Mouse (Mus musculus) adrenal gland, postnatal 4 days (tissue): Measurements from ENCODE around the gene Wdr49. TPM values are rescaled to one million over a fixed set of nuclear protein-coding genes. Genes with fewer than 3 reads are reported as not detected.
"Not testable (repeated sequence)": the region's sequence is repeated elsewhere in the genome, so short reads cannot be mapped to it uniquely, and the experiment has no call there.

Experiments used
- DNase-seq, 2 experiments: peaks; one replicate each; pipeline ENCODE4 v3.0.0; 2021 to 2022; ENCODE audit warnings: low spot score in 2 of 2, mixed read lengths in 2 of 2
- total RNA-seq, 2 experiments: library from RNA; stranded (reverse); gene quantifications; 2 replicates each; pipeline ENCODE4 v1.2.3; 2021

The Wdr49 gene
- total RNA-seq, 2 experiments from 2014 or later, result 0.22 TPM; not detected in 1

DNA sequence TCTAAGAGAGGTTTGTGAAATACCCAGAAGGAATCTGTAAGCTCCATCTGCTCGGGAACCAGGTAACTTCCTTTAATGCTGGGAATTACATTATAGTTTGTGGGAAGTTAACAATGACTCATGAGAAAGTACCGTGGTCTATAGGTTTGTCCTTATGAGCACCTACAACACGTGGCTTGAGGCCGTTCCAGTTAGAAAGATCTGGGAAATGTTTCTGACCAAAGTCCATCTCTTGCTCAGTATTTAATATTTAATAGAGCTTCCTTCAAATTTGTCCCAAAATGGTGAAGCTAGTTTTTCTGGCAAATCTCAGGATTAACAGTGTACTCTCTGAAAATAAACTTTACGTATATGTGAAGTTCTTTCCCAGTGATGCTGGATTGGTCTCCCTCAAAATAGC, 177.3 kb downstream of the Wdr49 start:
- no peak for DNase-seq

DNA sequence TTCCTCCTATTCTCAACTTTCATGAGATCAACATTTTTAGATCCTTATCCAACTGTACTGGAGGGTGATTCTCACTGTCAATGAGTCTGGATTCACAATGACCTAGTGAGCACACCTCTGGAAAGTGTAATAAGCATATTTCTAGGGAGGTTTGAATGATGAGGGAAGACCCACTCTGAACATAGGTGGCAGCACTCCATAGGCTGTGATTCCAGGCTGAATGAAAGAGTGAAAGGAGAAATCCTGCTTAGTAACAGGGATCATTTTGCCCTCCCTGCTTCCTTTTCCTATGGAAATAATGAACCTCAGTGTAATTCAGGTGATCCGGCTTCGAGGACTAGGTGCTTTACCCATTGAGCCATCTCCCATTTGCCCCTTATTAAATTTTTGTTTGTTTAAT, 180.9 kb downstream of the Wdr49 start:
- DNase-seq, result no peak

DNA sequence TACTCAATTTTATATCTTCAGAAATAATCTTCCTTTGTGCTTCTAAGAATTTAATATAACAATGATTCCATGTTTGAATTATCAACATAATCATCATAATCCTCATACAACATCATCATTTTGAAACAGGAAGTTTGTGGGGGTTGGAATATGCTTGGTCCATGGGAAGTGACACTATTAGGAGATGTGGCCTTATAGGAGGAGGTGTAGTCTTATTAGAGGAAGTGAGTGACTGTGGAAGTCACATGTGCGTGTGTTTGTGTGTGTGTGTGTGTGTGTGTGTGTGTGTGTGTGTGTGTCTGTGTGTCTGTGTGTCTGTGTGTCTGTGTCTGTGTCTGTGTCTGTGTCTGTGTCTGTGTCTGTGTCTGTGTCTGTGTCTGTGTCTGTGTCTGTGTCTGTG, 182.5 kb downstream of the Wdr49 start:
- not testable (repeated sequence) for DNase-seq

DNA sequence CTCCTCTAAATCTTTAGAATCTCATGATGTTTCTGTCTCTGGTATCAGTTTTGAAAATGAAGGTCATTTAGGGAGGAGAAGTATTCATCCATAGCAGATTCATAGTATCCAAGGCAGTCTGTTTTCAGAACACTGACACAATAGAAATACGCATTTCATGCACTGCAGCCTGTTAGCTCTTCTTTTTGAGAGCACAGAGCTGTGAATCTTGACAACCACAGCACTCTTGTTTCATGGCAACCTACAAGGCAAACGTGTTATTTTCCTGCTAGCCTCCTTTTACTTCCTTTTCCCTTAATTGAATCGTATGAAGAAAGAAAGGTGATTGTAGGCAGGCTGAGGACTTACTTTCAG, 184.2 kb downstream of the Wdr49 start:
- DNase-seq, result no peak

DNA sequence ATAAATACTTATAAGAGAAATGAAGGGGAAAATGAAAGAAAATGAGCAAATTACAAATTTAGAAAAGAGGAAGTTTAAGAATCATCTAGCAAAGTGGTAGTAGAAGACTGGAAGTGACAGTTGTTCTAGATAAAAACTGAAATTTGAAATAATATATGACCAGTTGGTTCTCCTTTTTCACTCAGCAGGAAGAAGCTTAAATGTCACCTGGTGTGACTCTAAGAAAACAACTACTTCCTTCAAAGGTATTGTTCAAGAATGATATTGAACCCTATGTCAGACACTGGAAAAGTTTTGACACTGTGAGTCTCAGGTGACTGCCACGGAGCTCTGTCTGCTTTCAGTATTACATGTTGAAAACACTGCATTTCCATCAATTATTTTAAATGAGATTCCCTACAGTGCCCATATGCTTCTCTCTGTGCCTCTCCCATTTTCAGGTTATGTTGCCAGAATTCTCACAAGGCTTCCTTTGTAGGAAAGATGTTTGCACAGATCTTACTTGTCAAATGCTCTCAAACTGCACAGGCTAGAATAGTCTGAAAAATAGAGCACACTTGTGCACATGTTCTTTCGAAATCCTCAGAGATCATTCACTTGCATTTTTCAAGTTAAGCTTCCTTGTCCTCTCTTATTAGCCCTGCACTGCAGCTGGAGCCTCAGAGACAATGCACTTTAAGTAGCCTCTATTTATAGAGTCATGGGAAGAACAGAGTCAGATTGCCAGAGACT, 184.8 kb downstream of the Wdr49 start:
- no peak for DNase-seq

DNA sequence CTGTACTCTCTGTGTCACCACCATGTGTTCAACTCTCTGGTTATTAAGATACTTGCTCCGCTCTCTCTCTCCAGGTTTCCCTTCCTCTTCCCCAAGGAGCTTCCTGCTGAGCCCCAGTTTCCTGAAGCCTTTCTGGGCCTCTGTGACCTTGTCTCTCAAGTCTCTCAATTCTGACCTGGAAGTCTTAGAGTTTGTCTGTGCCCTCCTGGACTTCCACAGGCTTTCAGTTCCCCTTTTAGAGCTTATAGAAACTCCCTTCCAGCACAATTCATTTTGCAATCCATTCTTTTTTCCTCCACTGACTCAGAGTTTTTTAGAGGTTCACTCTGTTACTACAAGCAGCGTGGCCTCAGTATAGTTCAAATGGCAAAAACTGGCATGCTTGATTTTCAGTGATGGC, 188.7 kb downstream of the Wdr49 start:
- DNase-seq, result no peak

DNA sequence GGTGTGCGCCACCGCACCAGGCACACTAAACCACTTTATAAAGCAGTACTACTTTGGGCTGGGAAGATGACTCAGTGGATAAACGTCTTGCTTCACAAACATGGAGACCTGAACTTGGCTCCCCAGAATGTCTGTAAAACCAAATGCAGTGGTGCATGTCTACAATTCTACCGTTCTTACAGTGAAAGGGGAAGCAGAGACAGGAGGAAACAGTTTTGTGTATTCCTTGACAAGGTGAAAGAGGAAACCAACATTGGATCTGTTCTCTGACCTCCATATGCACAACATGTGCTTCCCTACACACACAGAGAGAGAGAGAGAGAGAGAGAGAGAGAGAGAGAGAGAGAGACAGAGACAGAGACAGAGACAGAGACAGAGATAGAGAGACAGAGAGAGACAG, 204.5 kb downstream of the Wdr49 start:
- no peak for DNase-seq

DNA sequence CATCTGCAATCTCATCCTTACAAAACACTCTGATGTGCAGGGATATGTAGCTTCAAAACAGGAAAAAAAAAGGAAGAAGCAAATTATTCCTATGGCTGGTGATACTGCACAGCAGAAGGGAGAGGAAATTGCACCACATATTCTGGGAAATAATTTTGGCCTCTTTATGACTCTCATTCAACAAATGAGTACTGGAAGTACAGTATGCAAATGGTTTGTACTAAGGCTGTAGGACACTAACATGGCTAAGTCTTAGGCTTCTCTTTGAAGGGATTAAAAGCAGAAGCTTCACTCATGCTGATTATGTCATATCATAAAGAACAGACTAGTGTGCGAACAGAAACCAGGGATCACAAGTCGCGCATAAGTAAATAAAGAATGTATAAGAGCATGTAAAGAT, 205.4 kb downstream of the Wdr49 start:
- DNase-seq, result no peak

DNA sequence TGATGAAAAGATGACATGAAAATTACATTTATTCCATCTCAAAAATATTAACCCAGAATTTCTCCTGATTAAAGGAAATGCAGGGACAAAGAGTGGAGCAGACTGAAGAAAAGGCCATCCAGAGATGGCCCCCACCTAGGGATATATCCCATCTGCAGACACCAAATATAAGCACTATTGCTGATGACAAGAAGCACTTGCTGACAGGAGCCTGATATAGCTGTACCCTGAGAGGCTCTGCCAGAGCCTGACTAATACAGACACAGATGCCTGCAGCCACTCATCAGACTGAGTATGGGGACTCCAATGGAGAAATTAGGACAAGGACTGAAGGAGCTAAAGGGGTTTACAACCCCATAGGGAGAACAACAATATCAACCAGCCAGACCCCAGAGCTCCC, 206.8 kb downstream of the Wdr49 start:
- no peak for DNase-seq

DNA sequence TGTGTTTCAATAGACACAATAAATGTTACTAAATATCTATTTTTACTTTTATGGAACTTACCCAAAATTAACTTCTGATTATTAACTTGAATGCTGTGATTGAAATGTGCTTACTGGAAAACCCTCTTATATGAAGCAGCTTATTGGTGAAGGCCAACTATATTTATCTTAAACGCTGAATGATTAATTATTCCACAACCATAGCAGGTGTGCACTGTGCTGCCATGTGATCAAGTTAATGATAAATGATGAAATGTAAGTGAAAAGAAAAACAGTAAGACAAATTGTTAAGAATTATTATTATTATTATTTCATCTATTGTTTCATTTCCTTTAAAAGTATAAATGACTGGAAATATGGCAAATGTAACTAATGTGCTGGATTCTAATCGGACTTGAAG, 212.0 kb downstream of the Wdr49 start, which contains the start of gene Serpini2:
Gene Serpini2 (minus strand): TSS at position 101 of the 400 bp plus-strand sequence.
- DNase-seq, result no peak

DNA sequence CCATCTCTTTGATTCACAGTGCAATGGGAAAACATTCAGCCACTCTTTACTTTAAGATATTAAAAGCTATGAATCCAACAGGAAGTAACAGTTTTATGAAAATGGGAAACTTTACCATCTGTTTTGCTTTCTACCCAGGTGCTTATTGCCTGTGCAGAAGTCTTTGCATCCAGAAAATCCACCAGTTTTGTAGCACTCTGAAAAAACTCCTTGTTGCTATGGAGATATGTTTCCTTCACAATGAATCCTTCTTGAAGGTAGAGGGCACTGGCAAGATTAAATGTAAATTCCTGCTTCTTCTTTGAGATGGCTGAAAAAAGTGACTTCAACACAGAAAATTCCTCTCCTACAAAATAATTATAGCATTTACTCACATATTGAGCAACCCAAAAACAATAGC, 222.6 kb downstream of the Wdr49 start:
- no peak for DNase-seq

Other genes with a start within 250 kb of the Wdr49 start
- gene Serpini2, start 212.1 kb downstream of the Wdr49 start, total RNA-seq, result 10 to 100 TPM in 1 of 2 experiments, not detected in 1; 19.1 TPM
- 10 to 100 TPM; 78.2 to 84.9 TPM for gene Pdcd10, start 74.7 kb upstream of the Wdr49 start, total RNA-seq
- 1 to 10 TPM; 4.9 to 7.8 TPM for gene Serpini1, start 75.4 kb upstream of the Wdr49 start, total RNA-seq